Mouse (Mus musculus): ENCODE measurements around the gene Rps12-ps3. TPM values are rescaled to one million over a fixed set of nuclear protein-coding genes. Genes with fewer than 3 reads are reported as not detected.

Rps12-ps3 gene
- total RNA-seq, 1 experiment: 538 TPM

- H3K4me1 ChIP-seq (ENCODE audit: control insufficient read depth in 2 of 2, insufficient read depth in 2 of 2, low read length in 2 of 2, poor library complexity in 1 of 2): no peaks in the 10 kb centered on the region
- H3K36me3 ChIP-seq (ENCODE audit: control insufficient read depth, insufficient read depth, low read length, poor library complexity, severe bottlenecking): peaks cover 3% of the 10 kb centered on the region; the same call in 1 of the 2 replicates
- H3K27ac ChIP-seq (ENCODE audit: insufficient read depth, low read depth, low read length, poor library complexity, severe bottlenecking): no peak overlapping the region
- in situ Hi-C loops (cut with MboI; ENCODE audit: low sequenced_read_pairs in 2 of 2, unreplicated experiment in 2 of 2): no loop called here
- TF ChIP-seq HCFC1 (IDR thresholded peaks at IDR 0.05; ENCODE audit: borderline replicate concordance, insufficient read depth, low read length) (no peak), MAFK (IDR thresholded peaks at IDR 0.05; ENCODE audit: insufficient read depth, low read depth, low read length) (no peak), CHD2 (IDR thresholded peaks at IDR 0.05; ENCODE audit: low read depth, low read length) (no peak), ZC3H11A (IDR thresholded peaks at IDR 0.05; ENCODE audit: borderline replicate concordance, low read depth, low read length) (no peak), ZNF384 (IDR thresholded peaks at IDR 0.05; ENCODE audit: low read depth, low read length) (no peak)
- H3K9ac ChIP-seq (ENCODE audit: insufficient read depth, low read depth, low read length, poor library complexity, severe bottlenecking): no peak overlapping the region
- H3K9me3 ChIP-seq (ENCODE audit: control insufficient read depth, insufficient read depth, low read depth, low read length): no peaks in the 10 kb centered on the region
- H3K4me3 ChIP-seq (ENCODE audit: insufficient read depth in 1 of 2, low read depth in 1 of 2, low read length in 2 of 2, poor library complexity in 1 of 2, severe bottlenecking in 1 of 2): no peak overlapping the region
- DNase-seq (ENCODE audit: low read depth, low spot score): no peak
Measured at GRCm38 (mm10) chr19:59330816-59331225, 8.7 kb downstream of the Rps12-ps3 start.

GRCm38 (mm10) chr19:59336655-59337054, 14.6 kb downstream of the Rps12-ps3 start:
- Histone ChIP-seq H3K36me3 (ENCODE audit: control insufficient read depth, insufficient read depth, low read length, poor library complexity, severe bottlenecking) (no peaks in the 10 kb centered on the region), H3K9me3 (ENCODE audit: control insufficient read depth, insufficient read depth, low read depth, low read length) (no peaks in the 10 kb centered on the region), H3K27ac (ENCODE audit: insufficient read depth, low read depth, low read length, poor library complexity, severe bottlenecking) (no peak overlapping the region), H3K4me3 (ENCODE audit: insufficient read depth in 1 of 2, low read depth in 1 of 2, low read length in 2 of 2, poor library complexity in 1 of 2, severe bottlenecking in 1 of 2) (no peak overlapping the region), H3K9ac (ENCODE audit: insufficient read depth, low read depth, low read length, poor library complexity, severe bottlenecking) (no peak overlapping the region), H3K4me1 (ENCODE audit: control insufficient read depth in 2 of 2, insufficient read depth in 2 of 2, low read length in 2 of 2, poor library complexity in 1 of 2) (no peaks in the 10 kb centered on the region)
- TF ChIP-seq ZNF384 (IDR thresholded peaks at IDR 0.05; ENCODE audit: low read depth, low read length) (no peak), MAFK (IDR thresholded peaks at IDR 0.05; ENCODE audit: insufficient read depth, low read depth, low read length) (no peak)
- DNase-seq (ENCODE audit: low read depth, low spot score): no peak
- in situ Hi-C loops (cut with MboI; ENCODE audit: low sequenced_read_pairs in 2 of 2, unreplicated experiment in 2 of 2): no loop called here

GRCm38 (mm10) chr19:59337872-59338681, 16.0 kb downstream of the Rps12-ps3 start:
- Histone ChIP-seq H3K27ac (ENCODE audit: insufficient read depth, low read depth, low read length, poor library complexity, severe bottlenecking) (no peak overlapping the region), H3K9ac (ENCODE audit: insufficient read depth, low read depth, low read length, poor library complexity, severe bottlenecking) (no peak overlapping the region), H3K4me3 (ENCODE audit: insufficient read depth in 1 of 2, low read depth in 1 of 2, low read length in 2 of 2, poor library complexity in 1 of 2, severe bottlenecking in 1 of 2) (no peak overlapping the region), H3K4me1 (ENCODE audit: control insufficient read depth in 2 of 2, insufficient read depth in 2 of 2, low read length in 2 of 2, poor library complexity in 1 of 2) (no peaks in the 10 kb centered on the region; a peak in 1 of 4 replicates), H3K9me3 (ENCODE audit: control insufficient read depth, insufficient read depth, low read depth, low read length) (no peaks in the 10 kb centered on the region), H3K36me3 (ENCODE audit: control insufficient read depth, insufficient read depth, low read length, poor library complexity, severe bottlenecking) (no peaks in the 10 kb centered on the region)
- in situ Hi-C loops (cut with MboI; ENCODE audit: low sequenced_read_pairs in 2 of 2, unreplicated experiment in 2 of 2): no loop called here
- no peak for TF ChIP-seq ZC3H11A (IDR thresholded peaks at IDR 0.05; ENCODE audit: borderline replicate concordance, low read depth, low read length)
- TF ChIP-seq CHD2 (IDR thresholded peaks at IDR 0.05; ENCODE audit: low read depth, low read length): no peak
- no peak for TF ChIP-seq MAFK (IDR thresholded peaks at IDR 0.05; ENCODE audit: insufficient read depth, low read depth, low read length)
- no peak for TF ChIP-seq ZNF384 (IDR thresholded peaks at IDR 0.05; ENCODE audit: low read depth, low read length)
- no peak for TF ChIP-seq HCFC1 (IDR thresholded peaks at IDR 0.05; ENCODE audit: borderline replicate concordance, insufficient read depth, low read length)
- no peak for DNase-seq (ENCODE audit: low read depth, low spot score)

- no peak overlapping the region for H3K27ac ChIP-seq (ENCODE audit: insufficient read depth, low read depth, low read length, poor library complexity, severe bottlenecking)
- no peak overlapping the region for H3K4me3 ChIP-seq (ENCODE audit: insufficient read depth in 1 of 2, low read depth in 1 of 2, low read length in 2 of 2, poor library complexity in 1 of 2, severe bottlenecking in 1 of 2)
- no peaks in the 10 kb centered on the region for H3K9me3 ChIP-seq (ENCODE audit: control insufficient read depth, insufficient read depth, low read depth, low read length)
- H3K9ac ChIP-seq (ENCODE audit: insufficient read depth, low read depth, low read length, poor library complexity, severe bottlenecking): no peak overlapping the region
- no peak for DNase-seq (ENCODE audit: low read depth, low spot score)
- H3K4me1 ChIP-seq (ENCODE audit: control insufficient read depth in 2 of 2, insufficient read depth in 2 of 2, low read length in 2 of 2, poor library complexity in 1 of 2): peaks cover 2 to 4% of the 10 kb centered on the region in 2 experiments; a peak in 2 of 4 replicates
- no peaks in the 10 kb centered on the region for H3K36me3 ChIP-seq (ENCODE audit: control insufficient read depth, insufficient read depth, low read length, poor library complexity, severe bottlenecking)
- TF ChIP-seq HCFC1 (IDR thresholded peaks at IDR 0.05; ENCODE audit: borderline replicate concordance, insufficient read depth, low read length) (no peak), CHD2 (IDR thresholded peaks at IDR 0.05; ENCODE audit: low read depth, low read length) (no peak), ZNF384 (IDR thresholded peaks at IDR 0.05; ENCODE audit: low read depth, low read length) (no peak), MAFK (IDR thresholded peaks at IDR 0.05; ENCODE audit: insufficient read depth, low read depth, low read length) (no peak), ZC3H11A (IDR thresholded peaks at IDR 0.05; ENCODE audit: borderline replicate concordance, low read depth, low read length) (no peak)
- in situ Hi-C loops (cut with MboI; ENCODE audit: low sequenced_read_pairs in 2 of 2, unreplicated experiment in 2 of 2): no loop called here
Measured at GRCm38 (mm10) chr19:59339908-59340307, 17.8 kb downstream of the Rps12-ps3 start.
